Mouse (Mus musculus): ENCODE measurements around the gene Rnf183.
"Not testable (repeated sequence)": the region's sequence is repeated elsewhere in the genome, so short reads cannot be mapped to it uniquely, and the experiment has no call there.

Rnf183 gene

GRCm38 (mm10) chr4:62435081-62435480, at the start of gene Rnf183:
Gene Rnf183, minus strand, starts transcription at chr4:62435252.
- DNase-seq (ENCODE audit: low spot score) = no peak

GRCm38 (mm10) chr4:62480709-62481605, 45.9 kb upstream of the Rnf183 start:
- no peak for DNase-seq (ENCODE audit: low spot score)

GRCm38 (mm10) chr4:62479937-62480708, 45.1 kb upstream of the Rnf183 start, which contains the start of gene Bspry:
Gene Bspry, plus strand, starts transcription at chr4:62480053.
- DNase-seq (ENCODE audit: low spot score) = peak; percentile 68

GRCm38 (mm10) chr4:62479593-62479936, 44.5 kb upstream of the Rnf183 start:
- DNase-seq (ENCODE audit: low spot score) = not testable (repeated sequence)

- DNase-seq (ENCODE audit: low spot score) = no peak
These were observed 42.6 kb upstream of the Rnf183 start for GRCm38 (mm10) chr4:62477542-62478244.

GRCm38 (mm10) chr4:62475793-62476192, 40.7 kb upstream of the Rnf183 start:
- DNase-seq (ENCODE audit: low spot score) = no peak

GRCm38 (mm10) chr4:62475131-62475530, 40.1 kb upstream of the Rnf183 start:
- no peak for DNase-seq (ENCODE audit: low spot score)

- DNase-seq (ENCODE audit: low spot score) = no peak
These were observed 37.0 kb upstream of the Rnf183 start for GRCm38 (mm10) chr4:62472071-62472470.

GRCm38 (mm10) chr4:62470598-62471051, 35.6 kb upstream of the Rnf183 start, which contains the start of gene Wdr31:
Gene Wdr31, minus strand, starts transcription at chr4:62470896.
- peak; percentile 84 for DNase-seq (ENCODE audit: low spot score)

- no peak for DNase-seq (ENCODE audit: low spot score)
These were observed 33.1 kb upstream of the Rnf183 start for GRCm38 (mm10) chr4:62468158-62468557.

GRCm38 (mm10) chr4:62463124-62463523, 28.1 kb upstream of the Rnf183 start:
- no peak for DNase-seq (ENCODE audit: low spot score)

GRCm38 (mm10) chr4:62460348-62460747, 25.3 kb upstream of the Rnf183 start:
- DNase-seq (ENCODE audit: low spot score) = no peak

- DNase-seq (ENCODE audit: low spot score) = no peak
These were observed 24.0 kb upstream of the Rnf183 start for GRCm38 (mm10) chr4:62459081-62459480.

GRCm38 (mm10) chr4:62454995-62455394, 19.9 kb upstream of the Rnf183 start:
- DNase-seq (ENCODE audit: low spot score) = no peak

GRCm38 (mm10) chr4:62440986-62441385, 5.9 kb upstream of the Rnf183 start:
- DNase-seq (ENCODE audit: low spot score) = no peak

- peak; percentile 24 for DNase-seq (ENCODE audit: low spot score)
These were observed 5.5 kb upstream of the Rnf183 start for GRCm38 (mm10) chr4:62440544-62440943.

- no peak for DNase-seq (ENCODE audit: low spot score)
These were observed 4.7 kb upstream of the Rnf183 start for GRCm38 (mm10) chr4:62439793-62440192.

GRCm38 (mm10) chr4:62437871-62438270, 2.8 kb upstream of the Rnf183 start:
- DNase-seq (ENCODE audit: low spot score) = no peak

- DNase-seq (ENCODE audit: low spot score) = no peak
These were observed 2.3 kb upstream of the Rnf183 start for GRCm38 (mm10) chr4:62437256-62437778.

GRCm38 (mm10) chr4:62433939-62434870, 847 bp downstream of the Rnf183 start:
- no peak for DNase-seq (ENCODE audit: low spot score)

- no peak for DNase-seq (ENCODE audit: low spot score)
These were observed 3.5 kb downstream of the Rnf183 start for GRCm38 (mm10) chr4:62431522-62431921.

Data from testis, postnatal 14 days (tissue).